Mouse (Mus musculus): ENCODE results near the gene 1700029I15Rik.
"Not testable (repeated sequence)": the region's sequence is repeated elsewhere in the genome, so short reads cannot be mapped to it uniquely, and the experiment has no call there.

The 1700029I15Rik gene

DNA sequence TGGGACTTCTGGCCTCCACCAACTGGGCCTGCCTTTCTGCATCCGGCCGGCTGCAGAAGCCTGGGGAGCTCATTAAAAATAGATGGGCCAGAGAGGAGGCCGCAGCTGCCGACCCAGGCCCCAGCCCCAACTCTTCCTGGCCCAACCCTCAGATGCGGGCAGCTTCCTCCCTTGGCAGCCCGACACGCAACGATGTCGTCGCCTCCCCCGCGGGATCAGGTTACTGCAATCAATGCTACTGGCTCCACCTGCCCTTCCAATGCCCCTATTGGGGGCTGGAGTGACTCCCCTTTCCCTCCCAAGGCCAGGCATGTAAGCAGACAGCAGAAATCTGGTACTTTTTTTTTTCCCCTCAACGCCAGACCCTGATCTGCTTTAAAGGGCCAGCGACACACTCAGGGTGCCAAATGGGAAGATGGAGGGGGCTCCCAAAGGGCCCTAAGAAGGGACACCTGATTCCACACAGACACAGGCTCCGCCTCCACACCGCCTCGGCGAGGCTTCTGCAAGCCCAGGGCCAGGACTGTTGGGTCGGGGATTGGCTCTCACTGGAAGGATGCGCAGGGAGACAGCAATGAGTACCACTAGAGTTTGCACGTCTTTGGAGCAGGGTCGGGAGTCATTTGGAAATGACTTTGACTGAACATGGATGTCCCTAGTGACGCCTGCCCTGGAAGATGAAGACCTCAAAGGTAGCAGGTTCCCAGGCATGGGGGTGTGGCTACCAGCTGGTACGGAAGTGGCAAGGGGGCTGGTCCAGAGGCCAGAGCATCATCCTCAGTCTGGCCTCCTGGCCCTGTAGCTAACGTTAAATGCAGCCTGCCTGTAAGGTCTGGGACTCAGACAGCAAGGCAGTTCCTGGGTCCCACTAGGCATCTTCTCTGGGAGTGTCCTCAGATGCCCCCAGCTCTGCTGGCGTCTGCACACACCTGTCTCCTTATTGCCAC is 10.3 kb downstream of the 1700029I15Rik start:
- no peak for DNase-seq

DNA sequence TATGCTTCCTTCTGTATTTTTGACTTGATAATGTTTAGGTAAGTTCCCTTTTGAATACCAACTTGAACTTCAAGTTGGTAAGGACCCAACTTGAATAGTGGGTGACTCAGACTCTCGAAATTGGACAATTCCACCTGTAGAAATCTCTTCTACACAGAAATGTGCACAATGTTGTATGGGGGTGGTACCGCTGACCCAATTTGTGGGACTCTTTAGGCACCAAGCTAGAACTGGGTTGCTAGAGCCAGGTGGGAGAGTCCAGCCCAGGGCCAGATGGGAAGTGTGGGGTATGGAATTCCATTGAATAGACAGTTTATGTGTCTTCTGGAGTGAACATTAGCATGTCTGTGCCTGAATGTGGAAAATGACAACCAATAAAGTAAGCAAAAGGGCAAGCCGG is 13.2 kb downstream of the 1700029I15Rik start:
- no peak for DNase-seq

DNA sequence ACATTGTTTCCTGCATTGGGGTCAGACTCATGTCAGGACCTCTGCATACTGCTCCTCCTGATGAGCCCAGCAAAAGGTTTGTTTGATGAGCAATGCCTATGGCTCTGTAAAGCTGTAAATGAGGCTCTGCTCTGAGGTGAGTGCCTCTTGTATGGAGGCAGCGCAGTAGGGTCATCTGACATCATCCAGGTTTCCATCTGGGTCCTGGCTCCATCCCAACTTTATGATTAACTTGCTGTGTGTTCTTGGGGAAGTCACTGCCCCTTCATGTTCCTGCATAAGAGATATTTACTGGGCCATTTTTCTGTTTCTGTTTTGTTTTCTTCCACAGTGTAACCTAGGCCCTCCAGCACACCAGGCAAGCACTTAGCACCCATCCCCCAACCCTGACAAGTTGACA is 15.1 kb downstream of the 1700029I15Rik start:
- DNase-seq, result no peak

DNA sequence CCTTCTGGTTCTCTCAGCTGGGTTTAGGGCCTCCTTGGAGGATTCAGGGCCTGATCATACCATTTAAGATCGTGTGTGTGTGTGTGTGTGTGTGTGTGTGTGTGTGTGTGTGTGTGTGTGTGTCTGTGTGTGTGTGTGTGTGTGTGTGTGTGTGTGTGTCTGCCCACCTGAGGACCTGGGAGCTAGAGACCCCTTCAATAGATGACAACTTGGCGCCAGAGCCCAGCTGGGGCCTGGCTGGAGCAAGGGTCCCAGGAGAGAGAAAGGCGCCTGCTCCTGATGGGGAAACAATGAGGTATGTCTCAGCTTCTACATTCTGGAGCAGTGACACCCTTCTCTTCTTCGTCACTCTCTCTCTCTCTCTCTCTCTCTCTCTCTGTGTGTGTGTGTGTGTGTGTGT is 17.5 kb downstream of the 1700029I15Rik start:
- DNase-seq, result not testable (repeated sequence)

DNA sequence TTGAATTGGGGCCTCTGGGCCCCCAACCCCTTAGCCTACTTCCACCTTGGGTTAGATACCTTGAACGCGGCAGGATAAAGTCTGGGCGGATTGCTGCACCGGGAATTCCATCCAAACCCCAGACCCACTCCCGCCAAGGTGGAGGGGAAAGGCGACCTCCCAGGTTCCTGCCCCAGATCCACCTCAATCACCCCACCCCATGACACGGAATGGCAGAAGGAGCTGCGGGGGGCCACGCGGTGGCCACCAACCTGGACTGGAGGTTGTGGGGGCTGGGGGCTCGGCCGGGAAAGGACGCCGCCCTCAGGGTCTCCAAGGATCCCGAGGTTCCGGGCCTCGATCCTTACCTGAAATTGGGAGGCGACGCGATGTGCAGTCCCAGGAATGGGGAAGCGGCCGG is 18.3 kb downstream of the 1700029I15Rik start:
- DNase-seq, result no peak

DNA sequence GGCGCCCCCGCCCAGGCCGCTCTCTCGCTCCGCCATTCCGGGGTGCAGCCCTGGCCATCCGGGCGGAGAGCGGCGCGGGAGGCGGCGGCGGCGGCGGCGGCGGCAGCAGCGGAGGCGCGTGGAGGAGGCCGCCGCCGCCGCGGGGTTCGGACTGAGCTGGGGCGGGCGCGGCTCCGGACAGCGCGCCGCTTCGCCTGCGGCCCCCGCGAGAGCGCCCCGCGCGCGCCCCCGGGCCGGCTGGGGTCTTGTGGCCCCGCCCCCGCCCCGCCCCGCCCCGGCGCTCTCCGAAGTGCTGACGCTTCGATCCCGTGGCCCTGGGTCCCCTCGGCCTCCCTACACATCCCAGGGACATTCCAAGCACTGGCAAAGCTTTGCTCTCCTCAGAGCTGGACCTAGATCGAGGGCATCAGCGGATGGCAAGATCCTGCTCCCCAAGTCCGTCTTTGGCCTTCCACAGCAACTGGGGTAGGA is 18.8 kb downstream of the 1700029I15Rik start, which contains the start of gene Mapk8ip1:
Gene Mapk8ip1 (minus strand): TSS at position 173 of the 471 bp plus-strand sequence.
- DNase-seq, result no peak

DNA sequence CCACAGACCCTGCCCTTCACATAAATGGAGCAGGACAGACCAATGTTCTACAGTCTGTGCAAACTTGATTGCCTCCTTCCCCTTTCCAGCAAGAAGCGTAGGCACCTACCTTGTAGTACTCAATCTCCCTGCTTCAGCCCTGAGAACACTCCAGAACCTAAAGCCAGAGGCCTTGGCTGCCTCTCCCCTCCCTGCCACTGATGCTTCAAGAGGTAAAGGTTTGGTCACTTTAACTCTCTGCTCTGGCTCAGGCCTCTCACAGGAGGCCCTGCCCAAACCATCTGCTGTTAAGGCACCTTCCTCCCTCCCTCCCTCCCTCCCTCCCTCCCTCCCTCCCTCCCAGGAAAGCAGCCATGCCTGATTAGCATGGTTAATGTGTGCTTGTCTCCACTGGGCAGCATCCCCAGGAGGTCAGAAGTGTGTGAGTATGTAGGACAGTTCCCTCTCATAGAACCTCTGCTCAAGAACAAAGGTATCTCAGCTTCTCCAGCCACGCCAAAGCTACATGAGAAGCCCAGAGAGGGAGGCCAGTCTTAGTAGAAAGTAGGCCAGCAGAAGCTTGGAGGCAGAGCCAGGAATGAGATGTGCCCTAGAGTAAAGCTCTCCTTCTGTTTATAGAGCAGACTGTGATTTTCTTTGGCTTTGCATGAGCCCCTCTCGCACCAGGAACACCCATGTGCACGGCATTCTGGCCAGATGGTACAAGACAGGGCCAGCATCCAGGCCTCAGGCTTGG is 20.4 kb downstream of the 1700029I15Rik start:
- DNase-seq, result no peak

DNA sequence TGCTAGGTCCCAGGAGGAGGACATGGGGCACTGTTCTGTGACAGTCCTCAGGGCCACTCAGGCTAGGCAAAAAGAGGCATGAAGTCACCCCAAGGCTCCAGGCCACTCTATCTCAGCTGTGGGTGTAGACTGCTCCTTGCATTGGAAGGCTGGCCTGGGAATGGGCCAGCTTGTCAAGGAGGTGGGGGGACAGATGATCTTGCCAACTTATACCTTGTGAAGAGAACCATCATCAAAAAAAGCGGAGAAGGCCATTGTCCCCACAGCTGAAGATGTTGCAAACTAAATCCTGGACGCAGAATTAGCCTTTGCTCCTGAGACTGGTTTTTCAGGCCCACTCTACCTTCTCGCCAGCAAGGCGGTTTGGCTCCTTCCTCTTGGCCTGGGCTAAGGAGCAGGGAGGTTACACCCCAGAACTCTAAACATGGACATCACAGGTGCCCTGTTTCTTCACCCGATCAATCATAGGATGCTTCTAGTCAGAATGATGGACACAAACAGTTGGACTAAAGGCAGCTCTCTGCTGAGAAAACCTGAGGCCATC is 21.5 kb downstream of the 1700029I15Rik start:
- no peak for DNase-seq

DNA sequence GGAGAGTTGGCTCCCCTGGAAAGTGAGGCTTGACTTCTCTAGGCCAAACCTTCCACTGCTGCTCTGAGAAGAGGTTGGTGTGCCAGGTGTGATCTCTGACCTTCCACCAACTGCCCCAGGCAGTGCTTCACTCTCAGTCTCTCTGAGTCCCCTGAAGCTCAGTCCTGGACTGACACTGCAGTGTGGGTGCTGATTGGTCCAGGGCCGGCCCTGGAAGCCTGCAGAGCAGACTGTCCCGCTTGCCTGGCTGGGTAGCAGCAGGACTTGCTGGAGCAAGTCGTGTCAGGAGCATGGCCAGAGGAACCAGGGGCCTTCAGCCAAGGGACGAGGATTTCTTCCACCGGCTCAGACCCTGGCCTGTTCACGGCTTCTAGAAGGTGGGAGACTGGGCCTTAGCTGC is 22.4 kb downstream of the 1700029I15Rik start:
- no peak for DNase-seq

DNA sequence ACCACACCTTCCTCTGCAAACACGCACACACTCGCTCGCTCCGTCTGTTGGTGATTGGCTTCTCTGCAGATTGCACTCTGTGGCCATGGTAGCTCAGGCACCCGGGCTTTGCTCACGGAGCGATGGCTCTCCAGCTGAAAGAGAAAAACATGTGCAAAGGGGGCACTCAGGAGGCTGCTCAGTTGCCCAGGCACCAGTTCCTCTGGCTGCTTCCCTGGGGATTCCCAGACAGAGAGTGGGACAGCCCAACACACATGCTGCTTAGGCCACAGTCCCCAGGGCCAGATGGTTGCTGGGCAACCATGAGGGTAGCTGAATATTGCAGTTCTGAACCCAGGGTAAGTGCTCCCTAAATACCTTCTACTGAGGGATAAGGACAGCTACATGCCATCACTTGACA is 23.3 kb downstream of the 1700029I15Rik start:
- DNase-seq, result no peak

DNA sequence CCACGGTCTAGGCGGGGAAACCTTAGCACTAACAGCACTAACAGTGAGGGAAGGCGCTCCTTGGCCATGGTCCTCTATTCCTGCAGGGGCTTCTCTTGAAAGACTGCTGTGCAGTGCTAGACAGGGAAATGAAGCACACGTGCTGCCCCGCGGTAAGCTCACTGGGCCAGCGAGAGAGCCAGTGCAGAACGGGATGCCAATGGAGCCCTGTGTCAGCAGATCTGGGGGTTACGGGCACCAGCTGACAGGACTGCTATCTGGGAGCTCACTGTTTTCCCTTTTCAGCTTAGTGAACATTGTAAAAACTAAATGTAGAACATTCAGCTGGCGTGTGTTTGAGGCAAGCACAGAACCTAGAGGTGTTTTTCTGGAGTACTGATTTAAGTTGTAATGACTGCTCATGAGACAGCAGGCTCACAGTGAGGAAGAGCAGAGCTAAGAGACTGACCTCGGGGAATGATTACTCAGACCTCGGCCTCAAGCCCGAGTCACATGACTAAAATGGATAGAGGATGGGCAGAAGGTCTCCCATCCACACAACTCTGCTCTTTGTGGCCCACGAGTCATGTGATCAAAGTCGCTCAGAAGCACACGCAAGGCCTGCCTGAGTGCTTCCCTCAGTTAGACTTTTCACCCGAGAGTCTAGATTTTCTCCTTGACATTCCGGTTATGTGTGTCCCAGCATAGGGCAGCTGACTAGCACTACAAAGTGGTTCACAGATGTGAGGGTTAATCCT is 26.1 kb downstream of the 1700029I15Rik start:
- DNase-seq, result no peak

DNA sequence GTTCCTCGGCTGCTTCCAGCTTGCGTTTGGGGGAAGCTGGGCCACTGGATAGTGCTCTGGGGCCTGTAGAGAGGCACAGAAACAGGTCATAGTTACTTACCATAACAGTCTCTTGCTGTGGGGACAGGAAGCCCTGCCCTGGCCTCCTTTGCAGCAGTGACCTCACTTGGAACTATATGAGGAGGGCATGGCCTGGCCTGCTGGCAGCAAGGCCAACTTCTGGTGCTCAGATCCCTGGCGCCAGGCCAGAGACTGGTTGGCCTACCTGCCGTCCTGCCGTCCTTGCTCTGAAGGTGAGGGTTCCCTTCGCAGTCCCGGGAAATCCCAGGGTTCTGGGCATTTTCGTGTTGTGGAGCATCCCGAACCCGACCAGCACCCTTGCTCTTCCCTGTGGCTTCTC is 29.4 kb downstream of the 1700029I15Rik start:
- DNase-seq, result no peak

DNA sequence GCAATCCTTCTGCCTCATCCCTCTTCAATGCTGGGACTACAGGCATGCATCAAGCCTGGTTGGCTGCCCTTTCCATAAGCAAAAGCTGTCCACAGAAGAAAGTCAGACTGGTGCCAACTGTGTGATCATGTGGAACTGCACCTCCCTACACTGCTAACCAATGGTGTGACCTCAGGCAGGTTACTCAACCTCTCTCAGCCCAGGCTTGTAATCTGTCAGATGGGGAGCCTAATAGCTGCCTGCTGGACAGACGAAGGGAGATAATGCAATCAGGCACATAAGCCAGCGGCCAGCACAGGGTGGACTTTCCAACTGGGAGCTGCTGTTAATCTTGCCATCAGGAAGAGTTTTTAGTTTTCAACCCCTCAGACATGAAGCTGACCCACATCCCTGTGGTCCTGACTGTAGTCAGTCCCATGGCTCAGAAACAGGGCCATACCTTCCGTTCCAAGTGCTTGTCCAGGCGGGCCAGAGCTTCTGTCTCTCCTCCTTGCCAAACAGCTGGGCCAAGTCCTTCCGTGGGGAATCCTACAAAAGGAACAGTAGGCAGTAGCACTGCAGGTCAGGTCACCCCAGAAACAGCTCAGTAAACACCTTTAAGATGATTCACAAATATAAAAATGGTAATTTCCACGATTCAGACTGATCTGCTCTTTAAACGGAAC is 39.5 kb downstream of the 1700029I15Rik start:
- DNase-seq, result no peak

DNA sequence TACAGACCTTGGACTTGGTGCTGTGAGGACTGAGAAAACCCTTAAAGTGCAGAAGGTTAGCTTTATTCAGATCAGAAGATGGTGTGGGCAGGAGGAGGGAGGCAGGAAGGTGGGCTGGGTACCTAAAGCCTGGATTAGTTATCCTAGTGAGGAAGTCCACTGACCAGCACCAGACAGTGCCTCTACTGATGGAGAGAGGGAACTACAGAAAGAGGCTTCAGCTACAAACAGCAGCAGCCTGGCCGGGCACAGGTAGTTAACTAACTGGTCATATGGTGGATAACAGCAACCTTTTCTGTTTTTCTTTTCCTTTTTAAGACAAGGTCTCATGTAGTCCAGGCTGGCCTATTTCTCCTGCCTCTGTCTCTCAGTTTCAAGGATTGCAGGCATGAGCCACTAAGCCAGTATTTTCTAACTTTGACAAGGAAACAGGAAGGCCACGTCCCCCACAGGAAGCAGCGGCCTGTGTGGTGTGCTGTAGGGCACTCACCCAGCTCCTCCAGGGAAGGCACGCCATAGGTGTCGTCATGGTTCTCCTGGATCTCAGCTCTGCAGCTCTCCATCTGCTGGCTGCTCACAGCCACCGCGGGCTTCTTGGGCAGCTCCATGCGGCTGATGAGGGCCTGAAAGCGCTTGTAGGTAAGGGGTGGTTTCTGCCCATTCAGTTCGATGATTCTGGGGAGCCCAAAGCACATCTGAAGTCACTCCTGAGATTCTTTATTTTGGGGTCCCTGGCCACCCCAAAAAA is 40.2 kb downstream of the 1700029I15Rik start:
- DNase-seq, result no peak

DNA sequence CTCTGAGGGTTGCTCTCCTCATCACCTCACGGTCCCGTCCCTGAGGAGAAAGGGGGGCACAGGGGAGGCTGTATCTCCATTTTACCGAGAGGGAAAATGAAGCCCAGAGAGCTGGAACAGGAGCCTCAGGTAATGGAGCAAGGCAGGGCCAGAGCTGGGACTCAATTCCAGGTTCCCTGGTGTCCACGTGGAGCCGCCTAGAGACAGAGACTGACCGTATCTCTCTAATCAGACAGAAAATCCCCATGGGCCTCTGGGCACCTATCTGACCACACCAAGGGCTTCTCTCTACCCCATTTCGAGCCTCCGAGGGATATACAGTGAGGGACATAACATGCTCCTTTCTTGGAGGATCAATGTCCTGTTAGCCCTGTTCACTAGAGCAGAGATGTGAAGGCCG is 40.8 kb downstream of the 1700029I15Rik start:
- DNase-seq, result no peak

DNA sequence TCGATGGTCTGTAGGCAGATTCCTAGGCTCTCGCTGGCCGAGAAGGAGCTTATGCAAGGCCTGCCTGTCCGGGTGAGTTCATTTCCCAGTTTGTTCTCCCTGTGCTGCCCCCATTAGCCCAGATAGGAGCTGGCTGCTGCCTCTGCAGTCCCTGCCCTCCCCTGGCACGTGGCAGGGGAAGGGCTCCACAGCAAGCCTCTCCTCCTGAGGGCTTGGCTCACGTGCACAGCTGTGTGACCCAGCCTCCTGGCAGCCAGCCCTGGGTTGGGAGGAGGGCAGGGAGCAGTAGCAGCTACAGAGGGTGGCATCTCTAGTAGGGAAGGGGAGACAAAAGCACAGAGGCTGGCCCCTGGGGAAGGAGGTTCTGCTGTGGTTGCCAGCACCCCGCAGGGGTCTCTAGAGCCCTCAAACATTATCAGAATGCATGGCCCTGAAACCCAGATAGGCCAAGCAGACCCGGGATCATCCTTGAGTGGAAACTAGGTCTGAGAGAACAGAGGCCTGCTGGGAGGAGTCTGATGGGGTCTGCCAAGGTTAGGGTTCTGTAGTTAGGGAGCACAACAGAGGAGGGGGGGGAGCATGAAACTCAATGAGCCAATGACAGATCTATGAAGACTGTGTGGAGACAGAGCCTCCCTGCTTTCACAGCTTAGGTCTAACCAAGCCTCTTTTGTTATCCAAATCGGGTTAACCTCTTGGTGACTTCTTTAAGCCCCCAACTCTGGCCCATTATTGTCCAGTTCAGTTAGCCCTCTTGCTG is 41.5 kb downstream of the 1700029I15Rik start:
- DNase-seq, result no peak

DNA sequence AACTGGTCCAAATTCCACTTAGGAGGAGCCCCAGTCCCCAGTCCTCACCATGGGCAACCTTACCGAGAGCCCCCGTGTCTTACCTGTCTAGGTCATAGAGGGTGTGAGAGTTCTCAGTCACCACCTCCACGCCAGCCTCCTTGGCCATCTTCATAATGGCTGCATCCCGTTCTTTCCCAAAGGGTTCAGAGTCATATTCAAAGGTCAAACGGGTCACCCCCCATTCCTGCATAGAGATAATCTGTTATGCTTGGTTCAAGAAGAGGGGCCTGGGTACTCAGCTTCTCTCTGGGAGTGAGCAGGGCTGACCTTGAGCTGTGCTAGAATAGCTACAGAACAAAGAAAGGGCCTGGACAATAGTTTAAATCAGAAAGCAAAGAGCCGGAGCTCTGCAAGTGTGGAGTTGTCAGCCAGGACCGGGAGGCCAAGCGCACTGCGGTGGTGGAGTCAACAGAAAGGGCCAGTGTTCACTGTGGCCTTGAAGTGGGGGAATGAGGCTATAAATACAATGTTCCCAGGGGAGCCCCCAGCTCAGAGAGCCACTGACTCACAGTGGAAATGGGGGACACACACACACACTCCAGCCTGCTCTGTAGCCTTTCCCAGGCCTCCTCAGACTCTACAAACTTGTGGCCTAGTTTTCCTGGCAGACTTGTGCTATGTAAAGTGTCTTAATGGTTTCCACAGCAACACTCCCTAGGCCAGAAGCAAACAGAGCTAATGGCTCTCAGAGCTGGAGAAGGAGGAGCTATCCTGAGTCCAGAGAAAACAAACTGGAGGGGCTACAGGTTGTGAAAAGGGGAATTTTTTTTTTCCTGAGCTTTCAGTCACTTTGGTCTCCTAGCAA is 42.3 kb downstream of the 1700029I15Rik start:
- DNase-seq, result no peak

DNA sequence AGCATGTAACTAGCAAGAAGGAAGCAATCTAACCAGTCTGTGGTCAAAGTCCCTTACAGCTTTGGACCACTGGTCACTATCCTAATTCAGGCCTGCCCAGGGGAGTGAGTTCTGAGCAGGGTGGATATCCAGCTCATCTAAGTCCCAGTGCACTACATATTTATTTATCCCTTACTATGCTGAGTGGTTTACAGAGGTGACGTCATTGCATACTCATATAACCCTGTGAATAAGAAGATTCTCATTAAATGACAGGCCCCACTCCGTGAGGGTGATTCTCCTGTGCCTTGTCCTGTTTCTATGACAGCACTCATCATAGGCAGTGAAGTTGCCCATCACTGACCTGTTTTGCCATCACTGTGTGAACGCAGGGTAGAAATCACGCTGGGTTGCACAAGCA is 43.0 kb downstream of the 1700029I15Rik start:
- DNase-seq, result no peak

DNA sequence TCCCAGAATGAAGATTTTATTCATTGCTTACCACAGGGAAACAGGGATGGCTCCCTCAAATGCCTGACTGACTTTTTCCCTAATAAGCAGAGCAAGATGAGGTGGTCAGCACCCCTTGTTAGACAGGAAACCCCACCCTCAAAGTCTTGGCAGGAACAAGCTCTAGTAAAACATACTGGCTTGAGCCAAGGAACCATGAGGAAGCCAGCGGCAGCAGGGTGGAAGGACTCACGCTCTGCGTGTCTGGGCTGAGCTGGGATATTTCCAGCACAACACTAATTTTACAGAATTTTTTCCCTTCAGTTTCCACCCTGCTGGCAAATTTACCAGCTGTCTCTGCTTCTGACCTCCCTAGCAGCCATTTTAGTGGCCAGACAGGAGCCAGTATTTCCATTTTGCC is 44.1 kb downstream of the 1700029I15Rik start:
- no peak for DNase-seq

DNA sequence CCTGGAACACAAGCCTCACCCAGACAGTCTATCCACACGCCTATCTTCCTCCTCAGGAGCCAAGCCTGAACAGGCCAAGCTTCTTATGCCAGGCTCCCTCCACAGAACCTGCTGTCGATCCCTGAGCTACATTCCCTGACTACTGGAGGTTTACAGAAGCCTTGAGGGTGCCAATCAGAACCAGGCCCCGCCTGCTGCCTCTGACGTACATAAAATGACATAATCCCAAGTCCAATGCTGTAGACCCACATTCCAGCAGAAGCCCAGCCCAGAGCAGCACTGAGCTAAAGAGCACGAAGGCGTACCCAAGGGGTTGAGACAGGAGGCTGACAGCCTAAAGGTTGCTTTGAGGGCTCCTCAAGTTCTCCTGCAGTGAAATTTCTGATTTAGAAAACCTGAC is 45.5 kb downstream of the 1700029I15Rik start:
- DNase-seq, result no peak
